Comparison of ENCODE assay signal across 8 mouse cellular contexts in the genomic region with DNA sequence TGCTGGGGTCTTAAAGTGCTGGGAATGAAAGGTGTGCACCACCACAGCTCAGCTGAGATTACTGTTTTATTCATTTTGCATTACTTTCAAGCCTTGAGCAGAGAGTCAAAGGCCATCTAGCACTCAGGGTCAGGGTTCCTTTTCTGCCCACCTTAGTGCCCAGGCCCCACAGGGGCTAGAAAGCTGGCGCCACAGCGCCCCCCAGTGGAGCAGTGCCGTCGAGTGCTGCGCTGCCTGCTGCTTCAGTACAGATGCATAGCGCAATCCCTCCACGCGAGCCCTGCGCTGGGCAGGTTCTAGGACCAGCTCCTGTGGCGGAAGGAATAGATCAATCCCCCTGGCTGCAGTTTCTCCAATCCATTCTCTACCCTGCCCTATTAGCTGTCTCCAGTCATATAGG. TPM values are rescaled to one million over a fixed set of nuclear protein-coding genes. Genes with fewer than 3 reads are reported as not detected.
DNase-seq lines count a peak whose midpoint lies in the region; ATAC-seq and TF ChIP-seq lines count a peak whose summit lies in the region.

No protein-coding gene starts in this region.

- peak; percentile 53; the same call in 1 of the 2 replicates for ATAC-seq in forebrain, embryonic 13.5 days
- ATAC-seq in megakaryocyte-erythroid progenitor cell, adult 5-6 weeks (replicated peaks; ENCODE audit: low FRiP score, low TSS enrichment, poor library complexity, severe bottlenecking) = no peak; the same call in 1 of the 2 replicates

- H3K36me3 ChIP-seq in forebrain, embryonic 13.5 days (ENCODE audit: poor library complexity, severe bottlenecking) = no peaks in the 10 kb centered on the region
- H3K36me3 ChIP-seq in kidney, adult 2 months (ENCODE audit: control insufficient read depth, insufficient read depth, low read length) = peaks cover 2% of the 10 kb centered on the region; the same call in 1 of the 2 replicates
- H3K36me3 ChIP-seq in midbrain, embryonic 10.5 days = peaks cover 3% of the 10 kb centered on the region; the same call in 1 of the 2 replicates

- H3K4me2 ChIP-seq in forebrain, embryonic 13.5 days = peak overlapping the region; percentile 67

- H3K4me3 ChIP-seq in forebrain, embryonic 13.5 days = peak overlapping the region; percentile 30
- no peak overlapping the region for H3K4me3 ChIP-seq in kidney, adult 2 months (ENCODE audit: insufficient read depth, low read depth, low read length)
- peak overlapping the region; percentile 49 for H3K4me3 ChIP-seq in midbrain, embryonic 10.5 days

- peak; percentile 50 for TF ChIP-seq CTCF in kidney, adult 2 months (conservative IDR thresholded peaks at IDR 0.05; ENCODE audit: insufficient read depth, insufficient read length, low read depth, low read length)

- no peaks in the 10 kb centered on the region for H3K9me3 ChIP-seq in forebrain, embryonic 13.5 days (replicated peaks)
- no peaks in the 10 kb centered on the region for H3K9me3 ChIP-seq in midbrain, embryonic 10.5 days (replicated peaks)

- H3K4me1 ChIP-seq in forebrain, embryonic 13.5 days = peaks cover 9% of the 10 kb centered on the region
- H3K4me1 ChIP-seq in kidney, adult 2 months (ENCODE audit: control insufficient read depth, insufficient read depth, low read length) = no peaks in the 10 kb centered on the region
- H3K4me1 ChIP-seq in midbrain, embryonic 10.5 days = peaks cover 39% of the 10 kb centered on the region

- no peak overlapping the region for H3K27ac ChIP-seq in forebrain, embryonic 13.5 days
- no peak overlapping the region for H3K27ac ChIP-seq in kidney, adult 2 months (ENCODE audit: insufficient read depth, low read depth, low read length)
- H3K27ac ChIP-seq in midbrain, embryonic 10.5 days (replicated peaks) = no peak overlapping the region; the same call in 1 of the 2 replicates

- TF ChIP-seq POLR2A in kidney, adult 2 months (IDR thresholded peaks at IDR 0.05; ENCODE audit: low read depth, low read length) = no peak

- peaks cover 18% of the 10 kb centered on the region; the same call in 1 of the 2 replicates for H3K27me3 ChIP-seq in forebrain, embryonic 13.5 days
- no peaks in the 10 kb centered on the region for H3K27me3 ChIP-seq in kidney, adult 2 months (replicated peaks; ENCODE audit: control insufficient read depth, insufficient read depth, low read length)
- H3K27me3 ChIP-seq in midbrain, embryonic 10.5 days (ENCODE audit: low read depth, poor library complexity, severe bottlenecking) = peaks cover 70% of the 10 kb centered on the region

- 11% methylated on average over 10 of the region's 10 CpGs for WGBS in forebrain, embryonic 13.5 days
- 54% methylated on average over 10 of the region's 10 CpGs for WGBS in kidney, adult 2 months
- WGBS in midbrain, embryonic 10.5 days = 9% methylated on average over 10 of the region's 10 CpGs

- peak overlapping the region; percentile 50; the same call in 1 of the 2 replicates for H3K9ac ChIP-seq in forebrain, embryonic 13.5 days

- DNase-seq in right cerebral cortex, postnatal 14 days = peak; percentile 75
- no peak for DNase-seq in right cerebral cortex, adult 18-20 months
- DNase-seq in adrenal gland, postnatal 25 days = peak; percentile 77
- DNase-seq in kidney, adult 2 months = no peak
- peak; percentile 80 for DNase-seq in midbrain, embryonic 10.5 days (ENCODE audit: low spot score)
- DNase-seq in thymus, postnatal 25 days = peak; percentile 53

RNA-seq across cellular contexts. Expression of a gene that starts 6.9 kb away (rescaled TPM):
- 18.5 and 20.9 TPM in 2 replicates for total RNA-seq in adrenal gland, postnatal 25 days (2021)
- 30.0 and 31.5 TPM in 2 replicates for polyA plus RNA-seq in forebrain, embryonic 13.5 days (2015; fragmentation: Nextera tagmentation; extraction: Ambion mirVana)
- polyA plus RNA-seq in kidney, adult 2 months (2012; rRNA removed) = 4.3 and 6.2 TPM in 2 replicates
- 36.8 and 45.4 TPM in 2 replicates for polyA plus RNA-seq in midbrain, embryonic 10.5 days (2016; fragmentation: Nextera tagmentation; extraction: Ambion mirVana)
- 2.1 TPM in 1 of 2 replicates, not detected in the other for total RNA-seq in megakaryocyte-erythroid progenitor cell, adult 5-6 weeks (2014; fragmentation: Nextera tagmentation)
- 0.14 and 2.8 TPM in 2 replicates for total RNA-seq in megakaryocyte-erythroid progenitor cell, adult 5-6 weeks (2017)

RNA-seq across cellular contexts. Expression of a gene that starts 22.8 kb away (rescaled TPM):
- total RNA-seq in adrenal gland, postnatal 25 days (2021) = 7.9 and 10.1 TPM in 2 replicates
- polyA plus RNA-seq in forebrain, embryonic 13.5 days (2015; fragmentation: Nextera tagmentation; extraction: Ambion mirVana) = 2.1 and 2.2 TPM in 2 replicates
- polyA plus RNA-seq in kidney, adult 2 months (2012; rRNA removed) = 41.6 and 49.2 TPM in 2 replicates
- polyA plus RNA-seq in midbrain, embryonic 10.5 days (2016; fragmentation: Nextera tagmentation; extraction: Ambion mirVana) = 1.3 and 1.4 TPM in 2 replicates
- total RNA-seq in megakaryocyte-erythroid progenitor cell, adult 5-6 weeks (2014; fragmentation: Nextera tagmentation) = 9.1 and 11.9 TPM in 2 replicates
- 3.7 and 6.8 TPM in 2 replicates for total RNA-seq in megakaryocyte-erythroid progenitor cell, adult 5-6 weeks (2017)

RNA-seq across cellular contexts. Expression of a gene that starts 25.1 kb away (rescaled TPM):
- total RNA-seq in adrenal gland, postnatal 25 days (2021) = 64.0 and 69.5 TPM in 2 replicates
- 146 and 152 TPM in 2 replicates for polyA plus RNA-seq in forebrain, embryonic 13.5 days (2015; fragmentation: Nextera tagmentation; extraction: Ambion mirVana)
- polyA plus RNA-seq in kidney, adult 2 months (2012; rRNA removed) = 95.9 and 125 TPM in 2 replicates
- polyA plus RNA-seq in midbrain, embryonic 10.5 days (2016; fragmentation: Nextera tagmentation; extraction: Ambion mirVana) = 176 and 189 TPM in 2 replicates
- total RNA-seq in megakaryocyte-erythroid progenitor cell, adult 5-6 weeks (2014; fragmentation: Nextera tagmentation) = 92.6 and 110 TPM in 2 replicates
- total RNA-seq in megakaryocyte-erythroid progenitor cell, adult 5-6 weeks (2017) = 70.8 and 132 TPM in 2 replicates

Comparison
In these comparisons a context has a peak if more than half of its experiments do, and no peak if none do; other contexts are left out.
1. DNase-seq: peak in right cerebral cortex, postnatal 14 days (single experiment), adrenal gland, postnatal 25 days (single experiment), midbrain, embryonic 10.5 days (single experiment) and thymus, postnatal 25 days (single experiment); none in right cerebral cortex, adult 18-20 months (single experiment) and kidney, adult 2 months (single experiment).
2. RNA of a gene that starts 22.8 kb away (polyA plus RNA-seq): 41.6 to 49.2 TPM in kidney, adult 2 months; 2.1 to 2.2 TPM in forebrain, embryonic 13.5 days and 1.3 to 1.4 TPM in midbrain, embryonic 10.5 days; every median in the first group is over 10 times any median in the second.